Mouse (Mus musculus) ES-E14 (cell line): Measurements from ENCODE around the gene Hrnr. TPM values are rescaled to one million over a fixed set of nuclear protein-coding genes. Genes with fewer than 3 reads are reported as not detected.

Experiments
- DNase-seq: peaks from one replicate; pipeline ENCODE4 v3.0.0-alpha.2; 2013; ENCODE audit warnings: low read depth, low spot score
- H3K27ac ChIP-seq: 2 replicates; pipeline ENCODE4 v1.5.1; 2012; ENCODE audit warnings: low read depth, mild to moderate bottlenecking, low read length, moderate library complexity, mixed read lengths; ENCODE audit not compliant: poor library complexity, insufficient read depth, severe bottlenecking
- H3K36me3 ChIP-seq: 2 replicates; pipeline ENCODE4 v1.6.1; 2012; ENCODE audit warnings: mild to moderate bottlenecking, low read length, moderate library complexity, mixed read lengths; ENCODE audit not compliant: control insufficient read depth, poor library complexity, insufficient read depth, severe bottlenecking
- H3K4me1 ChIP-seq, 2 experiments: fragments of 150-350 bp in 1 of 2; sonication (generic) in 1 of 2; 2 replicates each; pipeline ENCODE4 v1.6.1; 2012; ENCODE audit warnings: low read length in 2 of 2, mild to moderate bottlenecking in 1 of 2, mixed read lengths in 1 of 2; ENCODE audit not compliant: control insufficient read depth in 2 of 2, insufficient read depth in 2 of 2, poor library complexity in 1 of 2
- H3K4me3 ChIP-seq, 2 experiments: fragments of 150-350 bp in 1 of 2; sonication (generic) in 1 of 2; 2 replicates each; pipeline ENCODE4 v1.5.1; 2012; ENCODE audit warnings: low read length in 2 of 2, low read depth in 1 of 2, mild to moderate bottlenecking in 1 of 2, mixed read lengths in 1 of 2; ENCODE audit not compliant: insufficient read depth in 1 of 2, poor library complexity in 1 of 2, severe bottlenecking in 1 of 2
- H3K9ac ChIP-seq: 2 replicates; pipeline ENCODE4 v1.6.1; 2012; ENCODE audit warnings: low read depth, mild to moderate bottlenecking, low read length, mixed read lengths; ENCODE audit not compliant: poor library complexity, insufficient read depth, severe bottlenecking
- H3K9me3 ChIP-seq: fragments of 150-350 bp; sonication (generic); 2 replicates; pipeline ENCODE4 v1.6.1; 2012; ENCODE audit warnings: low read depth, mild to moderate bottlenecking, low read length; ENCODE audit not compliant: control insufficient read depth, insufficient read depth
- CHD2 ChIP-seq: IDR thresholded peaks from 2 replicates; pipeline ENCODE4 v1.6.1; 2014; ENCODE audit warnings: mild to moderate bottlenecking, low read depth, low read length, inconsistent platforms
- HCFC1 ChIP-seq: IDR thresholded peaks from 2 replicates; pipeline ENCODE4 v1.6.1; 2012; ENCODE audit warnings: low read length, inconsistent platforms, borderline replicate concordance; ENCODE audit not compliant: insufficient read depth
- MAFK ChIP-seq: IDR thresholded peaks from 2 replicates; pipeline ENCODE4 v1.6.1; 2014; ENCODE audit warnings: mild to moderate bottlenecking, low read depth, low read length, inconsistent platforms; ENCODE audit not compliant: insufficient read depth
- ZC3H11A ChIP-seq: IDR thresholded peaks from 2 replicates; pipeline ENCODE4 v1.6.1; 2012; ENCODE audit warnings: low read depth, mild to moderate bottlenecking, inconsistent platforms, low read length, borderline replicate concordance
- ZNF384 ChIP-seq: IDR thresholded peaks from 2 replicates; pipeline ENCODE4 v1.6.1; 2012; ENCODE audit warnings: low read depth, low read length, inconsistent platforms
- in situ Hi-C, 2 experiments: fragments of 600-800 bp; cut with MboI; formaldehyde crosslinking; loops; one replicate each; pipeline ENCODE4 v1.15.1; 2025; ENCODE audit warnings: low sequenced_read_pairs in 2 of 2, inconsistent platforms in 1 of 2; ENCODE audit not compliant: unreplicated experiment in 2 of 2
- total RNA-seq: library from RNA; depleted of rRNA; stranded (reverse); fragments of 300-350 nt; gene quantifications from 2 replicates; pipeline ENCODE4 v1.2.3, GENCODE M21; 2012; rRNA removed

Hrnr gene
- total RNA-seq, 1 experiment = not detected

GRCm38 (mm10) chr3:93368171-93368570 lies 48.6 kb downstream of the Hrnr start:
- Histone ChIP-seq H3K27ac (no peak overlapping the region), H3K9ac (no peak overlapping the region), H3K9me3 (no peaks in the 10 kb centered on the region), H3K4me3 (no peak overlapping the region), H3K4me1 (no peaks in the 10 kb centered on the region), H3K36me3 (no peaks in the 10 kb centered on the region)
- in situ Hi-C loops = loop anchor here in 1 of 2 experiments (10.0 kb wide), 1 partner anchor 127 kb away; no protein-coding TSS in a partner anchor
- DNase-seq = no peak
- TF ChIP-seq ZNF384 (no peak), HCFC1 (no peak), CHD2 (no peak), MAFK (no peak), ZC3H11A (no peak)

DNA sequence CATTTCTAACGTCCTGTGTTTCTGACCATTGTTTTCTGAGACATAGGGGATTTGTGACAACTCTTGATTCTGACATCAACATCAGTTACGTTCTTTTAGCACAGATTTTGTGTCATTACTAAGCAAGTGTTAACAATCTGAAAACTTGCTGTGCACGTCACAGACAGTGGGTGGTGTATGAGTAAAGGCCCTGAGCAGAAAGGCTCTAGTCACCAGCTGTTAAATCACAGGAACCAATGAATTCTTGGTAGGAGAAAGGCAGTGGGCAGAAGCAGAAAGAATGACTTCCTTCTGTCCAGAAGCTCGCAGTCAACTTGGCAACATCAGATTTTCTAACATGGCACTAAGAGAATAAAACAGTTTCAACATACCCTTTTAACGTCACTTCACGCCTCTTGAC lies 53.9 kb downstream of the Hrnr start:
- no peak overlapping the region for H3K9ac ChIP-seq
- no peak overlapping the region for H3K27ac ChIP-seq
- no peaks in the 10 kb centered on the region for H3K9me3 ChIP-seq
- TF ChIP-seq CHD2 = no peak
- no peak for TF ChIP-seq ZC3H11A
- TF ChIP-seq ZNF384 = no peak
- TF ChIP-seq HCFC1 = no peak
- TF ChIP-seq MAFK = no peak
- no peak for DNase-seq
- H3K4me1 ChIP-seq = peaks cover 0 to 3% of the 10 kb centered on the region in 2 experiments; a peak in 1 of 4 replicates
- H3K4me3 ChIP-seq = no peak overlapping the region
- no peaks in the 10 kb centered on the region for H3K36me3 ChIP-seq
- in situ Hi-C loops = no loop called here

- no peaks in the 10 kb centered on the region for H3K36me3 ChIP-seq
- in situ Hi-C loops = no loop called here
- TF ChIP-seq HCFC1 (no peak), ZC3H11A (no peak), ZNF384 (no peak), CHD2 (no peak), MAFK (no peak)
These were observed 55.6 kb downstream of the Hrnr start for GRCm38 (mm10) chr3:93375196-93375595.

GRCm38 (mm10) chr3:93375601-93376000 lies 56.1 kb downstream of the Hrnr start:
- no peak overlapping the region for H3K9ac ChIP-seq
- TF ChIP-seq HCFC1 = no peak
- TF ChIP-seq CHD2 = no peak
- TF ChIP-seq ZC3H11A = no peak
- TF ChIP-seq ZNF384 = no peak
- TF ChIP-seq MAFK = no peak
- no peak overlapping the region for H3K27ac ChIP-seq
- H3K9me3 ChIP-seq = no peaks in the 10 kb centered on the region
- no peaks in the 10 kb centered on the region for H3K36me3 ChIP-seq
- H3K4me1 ChIP-seq = peaks cover 0 to 3% of the 10 kb centered on the region in 2 experiments; a peak in 1 of 4 replicates
- no peak overlapping the region for H3K4me3 ChIP-seq
- DNase-seq = no peak
- in situ Hi-C loops = no loop called here

More at GRCm38 (mm10) chr3:93375196-93375595, 55.6 kb downstream of the Hrnr start:
- peaks cover 0 to 3% of the 10 kb centered on the region in 2 experiments; a peak in 1 of 4 replicates for H3K4me1 ChIP-seq
- H3K9ac ChIP-seq = no peak overlapping the region
- no peaks in the 10 kb centered on the region for H3K9me3 ChIP-seq
- H3K4me3 ChIP-seq = no peak overlapping the region
- H3K27ac ChIP-seq = no peak overlapping the region
- no peak for DNase-seq

- H3K9me3 ChIP-seq = no peaks in the 10 kb centered on the region
- no peak overlapping the region for H3K27ac ChIP-seq
- in situ Hi-C loops = no loop called here
- peaks cover 0 to 3% of the 10 kb centered on the region in 2 experiments; a peak in 1 of 4 replicates for H3K4me1 ChIP-seq
- DNase-seq = peak; percentile 24
- no peak for TF ChIP-seq MAFK
- TF ChIP-seq HCFC1 = no peak
- no peak overlapping the region for H3K4me3 ChIP-seq
- no peak overlapping the region for H3K9ac ChIP-seq
- H3K36me3 ChIP-seq = no peaks in the 10 kb centered on the region
These were observed 58.6 kb downstream of the Hrnr start for GRCm38 (mm10) chr3:93378146-93378545.

Other genes starting within 250 kb of the Hrnr start
- gene Crnn, start 175.0 kb upstream of the Hrnr start, total RNA-seq = not detected in 2 replicates
- gene Flg2, start 122.5 kb upstream of the Hrnr start, total RNA-seq = not detected in 2 replicates
- gene Flg, start 46.2 kb upstream of the Hrnr start, total RNA-seq = 0.16 TPM in 1 of 2 replicates, not detected in the other
- not detected in 2 replicates for gene Rptn, start 74.0 kb downstream of the Hrnr start, total RNA-seq
- gene Tchh, start 122.6 kb downstream of the Hrnr start, total RNA-seq = 0.58 and 1.3 TPM in 2 replicates
- gene Tchhl1, start 149.0 kb downstream of the Hrnr start, total RNA-seq = not detected in 2 replicates
- gene S100a11, start 200.7 kb downstream of the Hrnr start, total RNA-seq = 14.4 and 37.2 TPM in 2 replicates
- 152 and 388 TPM in 2 replicates for gene S100a10, start 235.3 kb downstream of the Hrnr start, total RNA-seq